Mouse (Mus musculus): ENCODE results near the gene Pde1b. TPM values are rescaled to one million over a fixed set of nuclear protein-coding genes. Genes with fewer than 3 reads are reported as not detected.

Pde1b gene
- polyA plus RNA-seq, 1 experiment from 2014 or later: 2.3 TPM

- Histone ChIP-seq H3K4me1 (peaks cover 18% of the 10 kb centered on the region), H3K9ac (peak overlapping the region; percentile 16; the same call in 1 of the 2 replicates), H3K4me3 (peak overlapping the region; percentile 37), H3K27me3 (peaks cover 17% of the 10 kb centered on the region; the same call in 1 of the 2 replicates), H3K4me2 (peak overlapping the region; percentile 63), H3K27ac (peak overlapping the region; percentile 41; the same call in 1 of the 2 replicates), H3K9me3 (no peaks in the 10 kb centered on the region), H3K36me3 (no peaks in the 10 kb centered on the region)
- peak; percentile 67; the same call in 1 of the 2 replicates for ATAC-seq (ENCODE audit: borderline replicate concordance, extremely low read depth, low FRiP score, low TSS enrichment)
- WGBS: 6% methylated on average over 7 of the region's 7 CpGs
Observed at GRCm38 (mm10) chr15:103513621-103514031, 10.8 kb downstream of the Pde1b start.

- Histone ChIP-seq H3K9me3 (no peaks in the 10 kb centered on the region), H3K4me3 (peak overlapping the region; percentile 37), H3K36me3 (no peaks in the 10 kb centered on the region), H3K4me2 (peak overlapping the region; percentile 63), H3K4me1 (peaks cover 18% of the 10 kb centered on the region), H3K27me3 (peaks cover 17% of the 10 kb centered on the region; the same call in 1 of the 2 replicates), H3K27ac (peak overlapping the region; percentile 41; the same call in 1 of the 2 replicates), H3K9ac (no peak overlapping the region)
- 3% methylated on average over 10 of the region's 10 CpGs for WGBS
- ATAC-seq (ENCODE audit: borderline replicate concordance, extremely low read depth, low FRiP score, low TSS enrichment): peak; percentile 95
Observed at GRCm38 (mm10) chr15:103514119-103514518, 11.3 kb downstream of the Pde1b start.

GRCm38 (mm10) chr15:103514914-103515313 is 12.1 kb downstream of the Pde1b start:
- no peak overlapping the region for H3K27ac ChIP-seq
- H3K4me1 ChIP-seq: peaks cover 18% of the 10 kb centered on the region
- no peaks in the 10 kb centered on the region for H3K36me3 ChIP-seq
- WGBS: 34% methylated on average over 3 of the region's 3 CpGs
- no peak overlapping the region for H3K9ac ChIP-seq
- no peak overlapping the region for H3K4me3 ChIP-seq
- H3K27me3 ChIP-seq: peaks cover 17% of the 10 kb centered on the region; the same call in 1 of the 2 replicates
- no peaks in the 10 kb centered on the region for H3K9me3 ChIP-seq
- ATAC-seq (ENCODE audit: borderline replicate concordance, extremely low read depth, low FRiP score, low TSS enrichment): no peak
- peak overlapping the region; percentile 63 for H3K4me2 ChIP-seq

- H3K4me1 ChIP-seq: peaks cover 13% of the 10 kb centered on the region; the same call in 1 of the 2 replicates
- no peak overlapping the region for H3K4me2 ChIP-seq
- no peaks in the 10 kb centered on the region for H3K9me3 ChIP-seq
- H3K9ac ChIP-seq: no peak overlapping the region
- no peaks in the 10 kb centered on the region for H3K36me3 ChIP-seq
- WGBS: 18% methylated on average over 5 of the region's 5 CpGs
- no peak overlapping the region for H3K27ac ChIP-seq
- H3K27me3 ChIP-seq: no peaks in the 10 kb centered on the region
- no peak for ATAC-seq (ENCODE audit: borderline replicate concordance, extremely low read depth, low FRiP score, low TSS enrichment)
- H3K4me3 ChIP-seq: no peak overlapping the region
Observed at GRCm38 (mm10) chr15:103518600-103519385, 16.0 kb downstream of the Pde1b start.

GRCm38 (mm10) chr15:103519386-103520378 is 16.8 kb downstream of the Pde1b start:
- ATAC-seq (ENCODE audit: borderline replicate concordance, extremely low read depth, low FRiP score, low TSS enrichment): no peak
- Histone ChIP-seq H3K27ac (no peak overlapping the region), H3K9me3 (no peaks in the 10 kb centered on the region), H3K9ac (no peak overlapping the region), H3K4me2 (no peak overlapping the region), H3K27me3 (no peaks in the 10 kb centered on the region), H3K4me3 (no peak overlapping the region), H3K36me3 (no peaks in the 10 kb centered on the region), H3K4me1 (peaks cover 5% of the 10 kb centered on the region; the same call in 1 of the 2 replicates)
- WGBS: 31% methylated on average over 4 of the region's 4 CpGs

- H3K9me3 ChIP-seq: no peaks in the 10 kb centered on the region
- H3K36me3 ChIP-seq: no peaks in the 10 kb centered on the region
- no peaks in the 10 kb centered on the region for H3K4me1 ChIP-seq
- peak; percentile 64 for ATAC-seq (ENCODE audit: borderline replicate concordance, extremely low read depth, low FRiP score, low TSS enrichment)
- no peak overlapping the region for H3K4me3 ChIP-seq
- H3K27me3 ChIP-seq: no peaks in the 10 kb centered on the region
- H3K4me2 ChIP-seq: no peak overlapping the region
- H3K27ac ChIP-seq: no peak overlapping the region
- no peak overlapping the region for H3K9ac ChIP-seq
- 59% methylated on average over 3 of the region's 3 CpGs for WGBS
Observed at GRCm38 (mm10) chr15:103522458-103523099, 19.7 kb downstream of the Pde1b start.

- Histone ChIP-seq H3K9ac (no peak overlapping the region), H3K27ac (no peak overlapping the region), H3K4me3 (no peak overlapping the region), H3K4me1 (no peaks in the 10 kb centered on the region), H3K4me2 (no peak overlapping the region), H3K36me3 (no peaks in the 10 kb centered on the region), H3K27me3 (no peaks in the 10 kb centered on the region), H3K9me3 (no peaks in the 10 kb centered on the region)
- no peak for ATAC-seq (ENCODE audit: borderline replicate concordance, extremely low read depth, low FRiP score, low TSS enrichment)
- 74% methylated on average over 3 of the region's 3 CpGs for WGBS
Observed at GRCm38 (mm10) chr15:103523156-103523555, 20.3 kb downstream of the Pde1b start.

GRCm38 (mm10) chr15:103530372-103530771 is 27.5 kb downstream of the Pde1b start:
- Histone ChIP-seq H3K4me1 (no peaks in the 10 kb centered on the region), H3K27ac (no peak overlapping the region), H3K9ac (no peak overlapping the region), H3K27me3 (peaks cover 18% of the 10 kb centered on the region), H3K4me3 (no peak overlapping the region), H3K9me3 (no peaks in the 10 kb centered on the region), H3K4me2 (no peak overlapping the region), H3K36me3 (no peaks in the 10 kb centered on the region)
- WGBS: 4% methylated on average over 5 of the region's 5 CpGs
- 0 out of 2 replicates have a peak, but pooled peaks have one; percentile 50 for ATAC-seq (ENCODE audit: borderline replicate concordance, extremely low read depth, low FRiP score, low TSS enrichment)

GRCm38 (mm10) chr15:103534054-103534620 is 31.3 kb downstream of the Pde1b start:
- Histone ChIP-seq H3K9ac (no peak overlapping the region), H3K4me1 (peaks cover 7% of the 10 kb centered on the region), H3K9me3 (no peaks in the 10 kb centered on the region), H3K27ac (no peak overlapping the region), H3K36me3 (no peaks in the 10 kb centered on the region), H3K27me3 (peaks cover 54% of the 10 kb centered on the region), H3K4me2 (no peak overlapping the region), H3K4me3 (no peak overlapping the region)
- no peak for ATAC-seq (ENCODE audit: borderline replicate concordance, extremely low read depth, low FRiP score, low TSS enrichment)
- 77% methylated on average over 7 of the region's 7 CpGs for whole genome bisulfite sequencing

- no peaks in the 10 kb centered on the region for H3K36me3 ChIP-seq
- no peaks in the 10 kb centered on the region for H3K9me3 ChIP-seq
- H3K4me1 ChIP-seq: peaks cover 7% of the 10 kb centered on the region
- ATAC-seq (ENCODE audit: borderline replicate concordance, extremely low read depth, low FRiP score, low TSS enrichment): no peak
- no peak overlapping the region for H3K27ac ChIP-seq
- no peak overlapping the region for H3K9ac ChIP-seq
- WGBS: 84% methylated on average over 2 of the region's 2 CpGs
- H3K27me3 ChIP-seq: peaks cover 61% of the 10 kb centered on the region
- no peak overlapping the region for H3K4me2 ChIP-seq
- no peak overlapping the region for H3K4me3 ChIP-seq
Observed at GRCm38 (mm10) chr15:103535030-103535429, 32.2 kb downstream of the Pde1b start.

GRCm38 (mm10) chr15:103535786-103536185 is 33.0 kb downstream of the Pde1b start:
- no peaks in the 10 kb centered on the region for H3K36me3 ChIP-seq
- WGBS: 65% methylated on average over 1 of the region's 1 CpGs
- H3K27me3 ChIP-seq: peaks cover 64% of the 10 kb centered on the region
- H3K4me3 ChIP-seq: no peak overlapping the region
- no peak overlapping the region for H3K4me2 ChIP-seq
- no peak overlapping the region for H3K9ac ChIP-seq
- ATAC-seq (ENCODE audit: borderline replicate concordance, extremely low read depth, low FRiP score, low TSS enrichment): no peak
- peaks cover 7% of the 10 kb centered on the region for H3K4me1 ChIP-seq
- no peaks in the 10 kb centered on the region for H3K9me3 ChIP-seq
- H3K27ac ChIP-seq: no peak overlapping the region

Data from lung, embryonic 15.5 days (tissue).